Mouse (Mus musculus): ENCODE data around the gene Ugt1a2. TPM values are rescaled to one million over a fixed set of nuclear protein-coding genes. Genes with fewer than 3 reads are reported as not detected.
"Not testable (repeated sequence)": the region's sequence is repeated elsewhere in the genome, so short reads cannot be mapped to it uniquely, and the experiment has no call there.

Ugt1a2 gene
- polyA plus RNA-seq, 1 experiment from 2014 or later = not detected

DNA sequence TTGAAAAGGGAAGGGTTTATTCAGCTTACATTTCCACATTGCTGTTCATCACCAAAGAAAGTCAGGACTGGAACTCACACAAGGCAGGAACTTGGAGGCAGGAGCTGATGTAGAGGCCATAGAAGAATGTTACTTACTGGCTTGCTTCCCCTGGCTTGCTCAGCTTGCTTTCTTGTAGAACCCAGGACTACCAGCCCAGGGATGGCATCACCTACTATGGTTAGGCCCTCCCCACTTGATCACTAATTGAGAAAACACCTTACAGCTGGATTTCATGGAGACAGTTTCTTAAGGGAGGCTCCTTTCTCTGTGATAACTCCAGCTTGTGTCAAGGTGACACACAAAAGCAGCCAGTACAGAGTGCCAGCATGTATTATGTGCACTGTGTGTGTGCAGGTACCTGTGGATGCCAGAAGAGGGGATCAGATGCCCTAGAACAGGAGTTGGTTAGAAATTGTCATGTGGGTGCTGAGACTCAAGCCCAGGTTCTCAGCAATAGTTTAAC, 22.7 kb downstream of the Ugt1a2 start:
- not testable (repeated sequence) for H3K4me3 ChIP-seq (ENCODE audit: low read depth, low read length); H3K27me3 ChIP-seq (ENCODE audit: control insufficient read depth, insufficient read depth, low read length); H3K36me3 ChIP-seq (ENCODE audit: control insufficient read depth, insufficient read depth, low read length); H3K4me2 ChIP-seq; H3K27ac ChIP-seq (ENCODE audit: low read depth, low read length); H3K4me1 ChIP-seq (ENCODE audit: control insufficient read depth, insufficient read depth, low read length); H3K9ac ChIP-seq (ENCODE audit: low read depth, low read length); ATAC-seq (replicated peaks; ENCODE audit: insufficient number of reproducible peaks, low FRiP score, low TSS enrichment)
- peaks cover 29% of the 10 kb centered on the region for H3K9me3 ChIP-seq (replicated peaks; ENCODE audit: control insufficient read depth, low read length)

DNA sequence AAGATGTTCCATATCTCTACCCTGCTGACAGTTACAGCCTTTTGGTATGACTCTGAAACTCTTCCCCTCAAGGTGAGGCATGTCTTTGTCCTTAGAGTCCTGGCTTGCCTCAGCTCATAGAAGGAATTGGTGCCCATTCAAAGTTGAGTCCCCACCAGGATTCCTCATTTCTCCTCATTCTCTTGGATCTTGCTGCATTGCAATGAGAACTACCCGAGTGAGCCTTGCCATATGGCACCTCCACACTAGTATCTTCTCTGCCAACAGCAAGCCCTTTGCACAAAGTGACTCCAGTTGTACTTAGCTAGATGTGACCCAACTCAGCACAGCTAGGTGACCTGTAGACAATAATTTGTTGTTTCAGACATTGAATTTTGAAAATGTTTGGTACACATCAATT, 23.2 kb downstream of the Ugt1a2 start:
- Histone ChIP-seq H3K36me3 (ENCODE audit: control insufficient read depth, insufficient read depth, low read length) (no peaks in the 10 kb centered on the region), H3K4me1 (ENCODE audit: control insufficient read depth, insufficient read depth, low read length) (no peaks in the 10 kb centered on the region), H3K27me3 (ENCODE audit: control insufficient read depth, insufficient read depth, low read length) (no peaks in the 10 kb centered on the region), H3K27ac (ENCODE audit: low read depth, low read length) (no peak overlapping the region), H3K4me3 (ENCODE audit: low read depth, low read length) (no peak overlapping the region), H3K4me2 (no peak overlapping the region), H3K9me3 (replicated peaks; ENCODE audit: control insufficient read depth, low read length) (peaks cover 35% of the 10 kb centered on the region), H3K9ac (ENCODE audit: low read depth, low read length) (no peak overlapping the region)
- no peak for ATAC-seq (replicated peaks; ENCODE audit: insufficient number of reproducible peaks, low FRiP score, low TSS enrichment)
- 47% methylated on average over 1 of the region's 1 CpGs for WGBS (ENCODE audit: insufficient replicate concordance)

DNA sequence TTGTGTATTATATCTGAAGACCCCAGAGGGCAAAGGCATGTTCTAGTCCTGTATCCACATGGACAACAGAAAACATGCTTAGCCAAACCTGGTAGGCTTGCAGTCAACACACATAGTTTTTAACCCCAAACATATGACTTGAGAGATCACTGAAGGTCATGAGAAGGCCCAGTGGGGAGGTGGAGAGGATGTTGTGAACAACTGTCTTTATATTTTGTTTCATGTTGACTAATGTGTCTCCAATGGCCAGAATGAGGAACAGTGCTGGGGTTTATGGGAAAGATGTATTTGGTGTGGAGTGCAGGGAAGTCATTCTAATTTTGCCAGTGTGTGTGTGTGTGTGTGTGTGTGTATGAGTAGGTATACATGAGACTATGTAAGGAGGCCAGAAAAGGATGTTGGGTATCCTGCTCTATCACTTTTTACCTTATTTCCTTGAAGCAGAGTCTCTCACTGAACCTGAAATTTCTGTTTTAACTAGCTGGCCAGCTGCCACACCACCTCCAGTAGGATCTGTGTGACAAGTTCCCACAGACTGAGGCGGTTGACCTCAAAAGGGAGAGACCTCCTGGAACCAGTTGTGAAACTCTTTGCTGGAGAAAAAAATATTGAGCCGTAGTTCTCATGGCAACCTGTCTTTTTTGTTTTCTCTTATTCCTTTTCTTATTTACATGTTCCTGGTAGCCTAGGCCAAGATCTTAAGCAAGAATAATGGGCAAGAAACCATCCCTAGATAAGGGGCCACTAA, 23.8 kb downstream of the Ugt1a2 start:
- Histone ChIP-seq H3K27ac (ENCODE audit: low read depth, low read length) (no peak overlapping the region), H3K4me2 (no peak overlapping the region), H3K9me3 (replicated peaks; ENCODE audit: control insufficient read depth, low read length) (peaks cover 41% of the 10 kb centered on the region), H3K4me1 (ENCODE audit: control insufficient read depth, insufficient read depth, low read length) (no peaks in the 10 kb centered on the region), H3K4me3 (ENCODE audit: low read depth, low read length) (no peak overlapping the region), H3K36me3 (ENCODE audit: control insufficient read depth, insufficient read depth, low read length) (no peaks in the 10 kb centered on the region), H3K27me3 (ENCODE audit: control insufficient read depth, insufficient read depth, low read length) (no peaks in the 10 kb centered on the region), H3K9ac (ENCODE audit: low read depth, low read length) (no peak overlapping the region)
- no peak for ATAC-seq (replicated peaks; ENCODE audit: insufficient number of reproducible peaks, low FRiP score, low TSS enrichment)
- WGBS (ENCODE audit: insufficient replicate concordance) = 71% methylated on average over 2 of the region's 2 CpGs

DNA sequence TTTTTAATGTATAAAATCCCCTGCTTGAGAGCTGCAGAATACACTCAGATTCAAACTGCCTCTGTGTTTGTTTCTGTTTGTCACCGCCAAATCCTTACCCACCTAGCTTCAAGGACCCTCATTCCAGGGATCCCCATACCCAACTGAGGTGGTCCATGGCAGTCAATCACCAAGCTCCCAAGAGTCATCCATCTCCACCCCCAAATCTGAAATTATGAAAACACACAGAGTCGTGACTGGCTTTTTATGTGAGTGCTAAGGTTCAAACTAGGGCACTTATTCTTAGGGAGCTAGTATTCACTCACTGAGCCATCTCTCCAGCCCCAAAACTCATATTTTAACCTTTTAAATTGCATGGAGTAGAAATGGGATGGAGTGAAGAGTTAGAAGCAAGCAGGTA, 24.9 kb downstream of the Ugt1a2 start:
- WGBS (ENCODE audit: insufficient replicate concordance) = 49% methylated on average over 2 of the region's 2 CpGs

DNA sequence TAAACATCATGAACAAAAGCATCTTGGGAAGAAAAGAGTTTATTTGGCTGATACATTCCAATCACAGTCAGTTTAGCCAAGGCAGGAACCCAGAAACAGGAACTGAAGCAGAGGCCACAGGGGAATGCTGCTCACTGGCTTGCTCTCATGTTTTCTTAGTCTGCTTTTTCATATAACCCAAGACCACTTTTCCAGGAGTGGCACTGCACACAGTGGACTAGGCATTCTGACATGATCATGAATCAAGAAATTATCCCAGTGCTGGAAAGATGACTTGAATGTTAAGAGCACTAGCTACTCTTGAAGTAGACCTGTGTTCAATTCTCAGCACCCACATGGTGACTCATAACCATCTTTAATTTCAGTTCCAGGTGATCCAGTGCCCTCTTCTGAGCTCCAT, 25.3 kb downstream of the Ugt1a2 start:
- no peak overlapping the region for H3K4me3 ChIP-seq (ENCODE audit: low read depth, low read length)
- peaks cover 56% of the 10 kb centered on the region for H3K9me3 ChIP-seq (replicated peaks; ENCODE audit: control insufficient read depth, low read length)
- no peaks in the 10 kb centered on the region for H3K36me3 ChIP-seq (ENCODE audit: control insufficient read depth, insufficient read depth, low read length)
- no peaks in the 10 kb centered on the region for H3K27me3 ChIP-seq (ENCODE audit: control insufficient read depth, insufficient read depth, low read length)
- H3K4me2 ChIP-seq = no peak overlapping the region
- no peak overlapping the region for H3K27ac ChIP-seq (ENCODE audit: low read depth, low read length)
- no peak overlapping the region for H3K9ac ChIP-seq (ENCODE audit: low read depth, low read length)
- H3K4me1 ChIP-seq (ENCODE audit: control insufficient read depth, insufficient read depth, low read length) = no peaks in the 10 kb centered on the region
- ATAC-seq (replicated peaks; ENCODE audit: insufficient number of reproducible peaks, low FRiP score, low TSS enrichment) = no peak

More for the DNA sequence above, 24.9 kb downstream of the Ugt1a2 start:
- H3K4me2 ChIP-seq; H3K4me3 ChIP-seq (ENCODE audit: low read depth, low read length); H3K27me3 ChIP-seq (ENCODE audit: control insufficient read depth, insufficient read depth, low read length); H3K36me3 ChIP-seq (ENCODE audit: control insufficient read depth, insufficient read depth, low read length); H3K27ac ChIP-seq (ENCODE audit: low read depth, low read length); ATAC-seq (replicated peaks; ENCODE audit: insufficient number of reproducible peaks, low FRiP score, low TSS enrichment); H3K4me1 ChIP-seq (ENCODE audit: control insufficient read depth, insufficient read depth, low read length); H3K9ac ChIP-seq (ENCODE audit: low read depth, low read length): not testable (repeated sequence)
- peaks cover 52% of the 10 kb centered on the region for H3K9me3 ChIP-seq (replicated peaks; ENCODE audit: control insufficient read depth, low read length)

DNA sequence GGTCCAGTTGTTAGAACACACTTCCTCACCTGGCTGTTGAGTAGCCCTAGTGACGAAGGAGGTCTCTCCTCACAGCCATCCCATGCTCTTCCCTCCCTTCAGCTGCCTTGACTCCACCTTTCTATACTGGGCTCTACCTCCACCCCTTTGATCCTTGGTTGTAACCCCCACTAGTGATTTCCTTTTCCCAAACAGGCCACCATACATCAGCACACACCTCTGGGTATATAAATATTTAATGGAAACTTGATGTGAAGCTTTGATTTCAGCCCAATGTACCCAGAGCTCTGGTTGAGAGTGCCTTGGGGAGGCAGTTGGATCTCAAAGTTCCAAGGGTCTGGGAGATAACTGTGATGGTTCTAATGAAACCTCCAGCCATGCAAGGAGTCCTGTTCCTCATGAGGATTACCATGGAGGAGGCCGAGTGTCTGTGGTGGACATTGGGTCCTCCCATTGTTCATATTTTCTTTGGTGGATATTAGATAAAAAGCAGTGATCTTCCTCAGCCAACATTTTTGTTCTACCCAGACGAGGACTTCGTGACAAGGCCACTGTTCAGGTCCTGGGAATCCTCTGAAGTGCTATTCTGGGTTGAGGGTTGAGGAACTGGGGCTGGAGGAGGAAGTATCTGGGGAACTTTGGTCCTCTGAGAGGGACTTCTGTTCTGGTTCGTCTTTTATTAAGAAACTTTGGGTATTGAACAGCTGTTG, 26.4 kb downstream of the Ugt1a2 start, which contains the start of gene Mroh2a:
TSS of gene Mroh2a (plus strand) at position 317 of the 710 bp plus-strand sequence.
- Histone ChIP-seq H3K4me1 (ENCODE audit: control insufficient read depth, insufficient read depth, low read length) (no peaks in the 10 kb centered on the region), H3K4me2 (no peak within 1 kb of the TSS), H3K9me3 (replicated peaks; ENCODE audit: control insufficient read depth, low read length) (peaks cover 67% of the 10 kb centered on the region), H3K27ac (ENCODE audit: low read depth, low read length) (no peak within 1 kb of the TSS), H3K4me3 (ENCODE audit: low read depth, low read length) (no peak within 1 kb of the TSS), H3K36me3 (ENCODE audit: control insufficient read depth, insufficient read depth, low read length) (no peaks in the 10 kb centered on the region), H3K9ac (ENCODE audit: low read depth, low read length) (no peak within 1 kb of the TSS), H3K27me3 (ENCODE audit: control insufficient read depth, insufficient read depth, low read length) (no peaks in the 10 kb centered on the region)
- 46% methylated on average over 5 of the region's 5 CpGs for WGBS (ENCODE audit: insufficient replicate concordance)
- no peak for ATAC-seq (replicated peaks; ENCODE audit: insufficient number of reproducible peaks, low FRiP score, low TSS enrichment)

DNA sequence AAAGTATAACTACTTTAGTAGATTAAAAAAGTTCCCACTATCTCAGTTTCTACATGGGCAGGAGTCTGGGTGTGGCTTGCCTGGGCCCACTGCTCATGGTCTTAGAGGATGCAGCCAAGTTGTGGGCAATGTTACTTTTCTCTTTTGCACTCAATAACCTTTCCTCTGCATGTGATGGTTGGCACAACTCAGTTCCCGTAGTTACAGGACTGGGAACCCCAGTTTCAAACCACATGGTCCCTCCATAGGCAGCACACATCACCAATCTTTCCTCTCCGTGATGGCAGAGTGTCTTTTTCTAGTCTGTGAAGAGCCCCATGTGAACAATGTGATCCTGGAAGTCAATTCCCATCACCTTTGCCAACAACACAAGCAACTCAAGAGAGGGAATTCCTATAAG, 27.1 kb downstream of the Ugt1a2 start:
- 49% methylated on average over 2 of the region's 2 CpGs for WGBS (ENCODE audit: insufficient replicate concordance)
- no peak overlapping the region for H3K27ac ChIP-seq (ENCODE audit: low read depth, low read length)

DNA sequence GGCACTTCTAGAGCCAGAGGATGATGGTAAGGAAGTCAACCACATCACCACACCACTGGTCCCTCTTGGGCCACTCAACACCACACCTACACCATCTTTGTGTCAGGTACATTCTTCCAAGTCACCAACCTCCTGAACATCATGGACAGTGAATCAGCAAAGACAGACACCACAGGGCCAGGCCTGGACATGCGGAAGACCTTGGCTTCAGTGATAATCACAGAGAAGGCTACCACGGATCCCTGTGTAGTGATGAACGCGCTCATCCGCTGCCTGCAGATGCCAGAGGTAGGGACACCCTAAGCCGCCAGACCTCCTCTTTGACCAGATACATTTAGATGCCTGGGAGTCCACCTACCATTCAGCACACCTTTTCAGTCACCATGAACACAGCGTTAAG, 27.7 kb downstream of the Ugt1a2 start:
- no peaks in the 10 kb centered on the region for H3K4me1 ChIP-seq (ENCODE audit: control insufficient read depth, insufficient read depth, low read length)
- no peaks in the 10 kb centered on the region for H3K27me3 ChIP-seq (ENCODE audit: control insufficient read depth, insufficient read depth, low read length)
- H3K4me2 ChIP-seq = no peak overlapping the region
- H3K36me3 ChIP-seq (ENCODE audit: control insufficient read depth, insufficient read depth, low read length) = no peaks in the 10 kb centered on the region
- peaks cover 78% of the 10 kb centered on the region for H3K9me3 ChIP-seq (replicated peaks; ENCODE audit: control insufficient read depth, low read length)
- H3K9ac ChIP-seq (ENCODE audit: low read depth, low read length) = no peak overlapping the region
- no peak for ATAC-seq (replicated peaks; ENCODE audit: insufficient number of reproducible peaks, low FRiP score, low TSS enrichment)
- H3K27ac ChIP-seq (ENCODE audit: low read depth, low read length) = no peak overlapping the region
- WGBS (ENCODE audit: insufficient replicate concordance) = 63% methylated on average over 7 of the region's 7 CpGs
- H3K4me3 ChIP-seq (ENCODE audit: low read depth, low read length) = no peak overlapping the region

More for the DNA sequence above, 27.1 kb downstream of the Ugt1a2 start:
- Histone ChIP-seq H3K27me3 (ENCODE audit: control insufficient read depth, insufficient read depth, low read length) (no peaks in the 10 kb centered on the region), H3K4me1 (ENCODE audit: control insufficient read depth, insufficient read depth, low read length) (no peaks in the 10 kb centered on the region), H3K36me3 (ENCODE audit: control insufficient read depth, insufficient read depth, low read length) (no peaks in the 10 kb centered on the region), H3K9me3 (replicated peaks; ENCODE audit: control insufficient read depth, low read length) (peaks cover 71% of the 10 kb centered on the region), H3K9ac (ENCODE audit: low read depth, low read length) (no peak overlapping the region), H3K4me3 (ENCODE audit: low read depth, low read length) (no peak overlapping the region), H3K4me2 (no peak overlapping the region)
- ATAC-seq (replicated peaks; ENCODE audit: insufficient number of reproducible peaks, low FRiP score, low TSS enrichment) = no peak

Measured in heart, embryonic 11.5 days (tissue).